Mouse (Mus musculus) intestine, postnatal 0 days (tissue): ENCODE data around the gene Dnajc27. TPM values are rescaled to one million over a fixed set of nuclear protein-coding genes. Genes with fewer than 3 reads are reported as not detected.

Experiments
- ATAC-seq: fragments of 200-750 bp; cut with Nextera tagmentation; 2 replicates; pipeline ENCODE4 v1.8.0; 2017; ENCODE audit warnings: mild to moderate bottlenecking, moderate TSS enrichment, moderate library complexity
- H3K27ac ChIP-seq: fragments of 300-500 bp; sonication (generic); 2 replicates; pipeline ENCODE4 v1.5.1; 2014; ENCODE audit warnings: mild to moderate bottlenecking, low read depth, low read length, moderate library complexity
- H3K27me3 ChIP-seq: fragments of 300-500 bp; sonication (generic); replicated peaks from 2 replicates; pipeline ENCODE4 v1.6.1; 2014; ENCODE audit warnings: low read length, mixed read lengths; ENCODE audit not compliant: control insufficient read depth, insufficient read depth
- H3K36me3 ChIP-seq: fragments of 300-500 bp; sonication (generic); 2 replicates; pipeline ENCODE4 v1.6.1; 2014; ENCODE audit warnings: mild to moderate bottlenecking, moderate library complexity; ENCODE audit not compliant: control insufficient read depth, insufficient read depth
- H3K4me1 ChIP-seq: fragments of 300-500 bp; sonication (generic); replicated peaks from 2 replicates; pipeline ENCODE4 v1.6.1; 2014; ENCODE audit warnings: antibody characterized with exemption, low read length, mixed read lengths; ENCODE audit not compliant: control insufficient read depth, insufficient read depth
- H3K4me2 ChIP-seq: fragments of 300-500 bp; sonication (generic); replicated peaks from 2 replicates; pipeline ENCODE4 v1.6.1; 2014; ENCODE audit warnings: low read depth, mild to moderate bottlenecking, moderate library complexity
- H3K4me3 ChIP-seq: fragments of 300-500 bp; sonication (generic); 2 replicates; pipeline ENCODE4 v1.5.1; 2014; ENCODE audit warnings: low read depth, low read length
- H3K9ac ChIP-seq: fragments of 300-500 bp; sonication (generic); 2 replicates; pipeline ENCODE4 v1.6.1; 2014; ENCODE audit warnings: mild to moderate bottlenecking, low read depth, low read length
- H3K9me3 ChIP-seq: fragments of 300-500 bp; sonication (generic); 2 replicates; pipeline ENCODE4 v1.6.1; 2016; ENCODE audit warnings: mixed run types; ENCODE audit not compliant: control insufficient read depth
- CTCF ChIP-seq: sonication (generic); IDR thresholded peaks from 2 replicates; pipeline ENCODE4 v1.5.1; 2016; ENCODE audit warnings: low read depth, mild to moderate bottlenecking, control low read depth, antibody characterized with exemption, moderate library complexity
- WGBS: fragments of 180-500 bp; shearing (Covaris S2); extraction: QIAGEN DNeasy Blood & Tissue Kit; methylation state at CpG from one replicate; pipeline ENCODE4 v1.1.7; 2014; 5-methylcytosine and 5-hydroxymethylcytosine counted together
- polyA plus RNA-seq: library from polyadenylated mRNA; unstranded; fragments of >200 nt; fragmentation: Nextera tagmentation; extraction: Ambion mirVana; gene quantifications from 2 replicates; pipeline ENCODE4 v1.2.1, GENCODE M21; 2015

The Dnajc27 gene
- polyA plus RNA-seq, 1 experiment from 2014 or later, result 1.3 TPM

DNA sequence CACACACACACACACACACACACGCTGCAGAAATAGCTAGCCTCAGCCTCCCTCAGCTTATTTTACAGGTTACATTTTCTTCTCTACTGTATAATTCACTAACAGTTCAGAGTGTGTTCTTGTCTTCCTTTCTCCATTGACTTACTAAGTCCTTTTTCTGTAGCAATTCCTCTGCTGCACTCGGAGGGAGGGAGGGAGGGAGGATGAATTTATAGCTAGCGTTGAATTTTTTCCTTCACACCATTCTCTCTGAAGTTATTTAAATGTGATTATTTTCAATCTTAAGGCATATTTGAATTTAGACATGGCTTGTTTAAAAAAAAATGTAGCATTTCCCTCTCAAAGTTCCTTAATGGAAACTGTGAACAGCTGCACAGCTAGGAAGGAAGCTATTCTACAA is 34.8 kb downstream of the Dnajc27 start:
- WGBS, result 80% methylated on average over 3 of the region's 3 CpGs
- H3K36me3 ChIP-seq, result no peaks in the 10 kb centered on the region
- ATAC-seq, result no peak
- H3K4me3 ChIP-seq, result no peak overlapping the region
- H3K4me1 ChIP-seq, result no peaks in the 10 kb centered on the region
- no peak overlapping the region for H3K27ac ChIP-seq
- H3K27me3 ChIP-seq, result no peaks in the 10 kb centered on the region
- no peak for TF ChIP-seq CTCF
- H3K9me3 ChIP-seq, result no peaks in the 10 kb centered on the region
- no peak overlapping the region for H3K9ac ChIP-seq
- H3K4me2 ChIP-seq, result no peak overlapping the region

DNA sequence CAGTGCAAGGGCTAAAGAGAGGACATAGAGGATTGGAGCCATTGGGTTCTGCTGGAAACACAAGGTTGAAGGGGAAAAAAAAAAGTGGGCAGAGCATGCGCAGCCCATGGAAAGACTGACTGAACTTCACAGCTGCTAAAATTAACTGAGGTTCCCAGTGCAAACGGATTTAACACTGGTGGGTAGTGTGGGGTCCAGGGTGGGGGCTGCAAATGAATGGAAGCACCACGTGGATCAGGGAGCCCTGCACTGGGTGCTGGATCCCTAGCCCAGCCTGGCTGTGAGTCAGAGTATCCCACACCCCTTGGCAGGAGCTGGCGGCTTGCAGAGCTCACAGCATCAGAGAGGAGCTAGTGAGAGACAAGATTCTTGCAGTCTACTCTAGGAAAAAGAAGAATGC is 35.2 kb downstream of the Dnajc27 start:
- H3K27me3 ChIP-seq, result no peaks in the 10 kb centered on the region
- no peak overlapping the region for H3K27ac ChIP-seq
- no peak overlapping the region for H3K4me3 ChIP-seq
- ATAC-seq, result no peak
- H3K4me2 ChIP-seq, result no peak overlapping the region
- 63% methylated on average over 4 of the region's 4 CpGs for whole genome bisulfite sequencing
- no peak for TF ChIP-seq CTCF
- H3K36me3 ChIP-seq, result no peaks in the 10 kb centered on the region
- H3K9me3 ChIP-seq, result no peaks in the 10 kb centered on the region
- H3K9ac ChIP-seq, result no peak overlapping the region
- H3K4me1 ChIP-seq, result no peaks in the 10 kb centered on the region

DNA sequence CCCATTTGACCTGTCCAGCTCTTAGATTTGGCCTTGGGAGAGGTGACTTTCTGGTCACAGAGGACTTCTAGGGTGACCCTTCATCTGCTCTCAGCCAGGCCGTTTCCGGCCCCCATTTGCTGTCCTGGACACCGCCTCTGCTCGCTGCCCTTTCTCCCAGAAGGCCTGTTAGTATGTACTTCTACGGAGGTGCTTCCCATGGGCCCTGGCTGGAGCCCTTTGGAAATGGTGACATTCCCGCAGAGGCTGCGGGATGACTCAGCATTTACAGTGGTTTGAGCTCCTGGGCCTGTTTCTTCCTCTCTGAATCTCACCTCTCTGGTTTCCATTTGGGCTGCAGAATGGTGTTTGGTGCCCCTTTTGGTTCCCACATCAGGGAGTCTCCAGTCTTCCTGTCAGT is 45.0 kb downstream of the Dnajc27 start:
- H3K9ac ChIP-seq, result no peak overlapping the region
- H3K27me3 ChIP-seq, result no peaks in the 10 kb centered on the region
- H3K36me3 ChIP-seq, result no peaks in the 10 kb centered on the region
- H3K4me3 ChIP-seq, result no peak overlapping the region
- WGBS, result 79% methylated on average over 7 of the region's 7 CpGs
- H3K4me1 ChIP-seq, result no peaks in the 10 kb centered on the region
- no peaks in the 10 kb centered on the region for H3K9me3 ChIP-seq
- H3K4me2 ChIP-seq, result no peak overlapping the region
- no peak for TF ChIP-seq CTCF
- ATAC-seq, result no peak
- H3K27ac ChIP-seq, result no peak overlapping the region

DNA sequence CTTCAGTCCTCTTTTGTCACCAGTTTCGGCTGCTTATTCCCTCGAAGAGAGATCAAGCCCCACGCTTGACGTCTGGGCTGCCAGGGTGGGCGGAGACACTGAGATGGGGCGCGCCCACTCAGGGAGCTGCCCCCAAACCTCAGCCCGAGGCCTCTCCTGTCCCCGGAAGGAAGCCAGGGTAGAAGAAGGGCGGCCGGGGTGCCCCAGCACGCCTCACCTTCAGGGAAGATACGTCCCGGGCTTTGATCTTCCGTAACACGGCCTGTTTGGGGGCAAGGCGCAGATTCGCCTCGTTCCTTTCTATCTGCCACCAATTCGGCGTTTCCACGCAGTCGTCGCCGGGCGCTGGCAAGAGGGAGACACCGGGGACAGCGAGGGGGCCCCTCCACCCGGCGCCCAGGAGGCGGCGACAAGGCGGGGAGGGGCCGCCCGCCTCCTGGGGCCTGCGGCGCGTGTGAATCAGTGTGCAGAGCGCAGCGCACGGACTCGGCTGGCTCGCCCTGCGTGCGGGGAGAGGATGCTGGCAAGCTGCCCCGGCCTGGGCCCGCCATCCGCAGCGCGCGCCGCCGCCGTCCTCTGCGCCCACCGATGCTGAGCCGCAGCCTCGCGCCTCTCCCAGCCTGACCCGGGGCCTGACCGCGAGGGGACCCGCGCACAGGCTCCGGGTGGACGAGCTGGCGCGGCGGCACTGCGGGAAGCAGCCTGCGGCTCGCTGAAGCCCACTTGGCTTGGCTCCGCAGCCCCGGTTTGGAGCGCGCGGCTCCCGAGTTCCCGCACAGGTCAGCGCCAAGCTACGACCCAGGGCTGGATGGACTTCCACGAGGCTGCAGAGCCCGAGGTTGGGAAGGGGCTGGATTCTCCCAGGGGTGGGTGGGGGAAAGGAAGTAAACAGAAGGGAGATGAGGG is 50.8 kb downstream of the Dnajc27 start, which contains the start of gene Adcy3:
Gene Adcy3, plus strand, starts transcription at position 163 of the 906 bp plus-strand sequence.
- H3K9ac ChIP-seq, result peak within 1 kb of the TSS; percentile 51
- H3K27ac ChIP-seq, result no peak within 1 kb of the TSS; the same call in 1 of the 2 replicates
- peak within 1 kb of the TSS; percentile 53 for H3K4me3 ChIP-seq
- no peaks in the 10 kb centered on the region for H3K4me1 ChIP-seq
- ATAC-seq, result peak; percentile 77
- no peaks in the 10 kb centered on the region for H3K9me3 ChIP-seq
- H3K27me3 ChIP-seq, result no peaks in the 10 kb centered on the region
- TF ChIP-seq CTCF, result peak; percentile 16; the same call in 1 of the 2 replicates
- H3K4me2 ChIP-seq, result peak within 1 kb of the TSS; percentile 90
- H3K36me3 ChIP-seq, result peaks cover 4% of the 10 kb centered on the region; the same call in 1 of the 2 replicates
- WGBS, result under 1% methylated on average over 76 of the region's 83 CpGs

DNA sequence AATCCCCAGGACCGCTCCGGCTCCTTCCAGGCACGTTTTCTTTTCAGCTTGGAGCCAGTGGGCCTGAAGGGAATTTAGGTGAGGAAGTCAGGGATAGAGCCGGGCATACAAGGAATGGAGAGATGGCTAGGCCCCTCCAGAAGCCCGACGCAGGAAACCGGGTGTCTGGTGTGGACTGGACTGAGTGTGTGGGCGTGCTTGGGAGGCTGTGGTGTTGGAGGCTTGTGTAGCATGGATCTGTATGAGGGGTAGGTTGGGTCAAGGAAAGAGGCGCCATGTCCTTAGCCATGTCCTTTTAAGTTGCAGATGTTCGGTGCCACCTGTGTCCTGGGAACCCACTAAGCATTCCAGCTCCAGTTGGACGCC is 51.4 kb downstream of the Dnajc27 start:
- no peak for TF ChIP-seq CTCF
- WGBS, result 31% methylated on average over 11 of the region's 11 CpGs
- no peak overlapping the region for H3K27ac ChIP-seq

DNA sequence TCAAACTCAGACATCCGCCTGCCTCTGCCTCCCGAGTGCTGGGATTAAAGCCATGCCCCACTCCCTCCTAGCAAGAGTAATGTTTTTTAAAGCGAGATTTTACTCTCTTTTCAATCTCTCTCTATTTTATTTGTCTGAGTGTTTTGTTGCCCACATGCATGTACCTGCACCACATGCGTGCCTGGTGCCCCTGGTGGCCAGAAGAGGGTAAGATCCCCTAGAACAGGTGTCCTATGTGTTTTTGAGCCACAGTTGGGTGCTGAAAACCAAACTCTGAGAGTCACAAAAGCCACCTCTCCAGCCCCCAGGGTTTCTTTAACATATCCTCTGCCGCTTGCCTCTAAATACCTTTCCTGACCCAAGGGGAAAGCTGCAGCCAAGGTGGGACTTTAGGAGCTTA is 60.8 kb downstream of the Dnajc27 start:
- H3K36me3 ChIP-seq, result no peaks in the 10 kb centered on the region
- ATAC-seq, result no peak
- no peaks in the 10 kb centered on the region for H3K27me3 ChIP-seq
- WGBS, result 91% methylated on average over 5 of the region's 5 CpGs
- no peak overlapping the region for H3K27ac ChIP-seq
- no peak overlapping the region for H3K9ac ChIP-seq
- H3K4me1 ChIP-seq, result no peaks in the 10 kb centered on the region
- H3K9me3 ChIP-seq, result no peaks in the 10 kb centered on the region
- no peak overlapping the region for H3K4me2 ChIP-seq
- no peak overlapping the region for H3K4me3 ChIP-seq
- peak; percentile 52 for TF ChIP-seq CTCF

More for the DNA sequence above, 51.4 kb downstream of the Dnajc27 start:
- no peaks in the 10 kb centered on the region for H3K27me3 ChIP-seq
- H3K9me3 ChIP-seq, result no peaks in the 10 kb centered on the region
- H3K4me1 ChIP-seq, result no peaks in the 10 kb centered on the region
- peak overlapping the region; percentile 90 for H3K4me2 ChIP-seq
- H3K4me3 ChIP-seq, result peak overlapping the region; percentile 53
- H3K9ac ChIP-seq, result peak overlapping the region; percentile 51
- peaks cover 4% of the 10 kb centered on the region; the same call in 1 of the 2 replicates for H3K36me3 ChIP-seq
- no peak for ATAC-seq
